Mouse (Mus musculus): ENCODE data around the gene F11r. TPM values are rescaled to one million over a fixed set of nuclear protein-coding genes. Genes with fewer than 3 reads are reported as not detected.
"Not testable (repeated sequence)": the region's sequence is repeated elsewhere in the genome, so short reads cannot be mapped to it uniquely, and the experiment has no call there.

Gene F11r
- total and polyA plus RNA-seq, 3 experiments = 23.5 to 45.8 (median 29.7) TPM

DNA sequence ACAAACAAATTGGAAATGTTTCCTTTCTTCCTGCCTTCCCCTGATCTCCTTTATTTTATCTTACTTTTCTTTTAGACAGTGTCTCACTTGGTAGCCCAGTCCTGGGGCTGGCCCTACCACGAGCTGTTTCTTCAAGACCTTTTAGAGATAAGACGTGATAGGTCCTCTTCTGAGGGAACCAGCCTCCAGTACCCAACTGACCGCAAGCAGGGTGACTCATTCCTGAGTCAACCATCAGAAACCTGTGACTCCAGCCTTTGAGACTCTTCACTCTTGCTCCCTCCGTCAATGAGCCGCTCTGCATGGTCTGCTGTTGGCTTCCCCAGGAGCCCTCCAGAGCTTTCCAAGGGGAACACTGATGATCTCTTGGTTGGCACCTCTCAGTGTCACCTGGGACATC, 33.6 kb downstream of the F11r start:
- peak; percentile 72 for DNase-seq

DNA sequence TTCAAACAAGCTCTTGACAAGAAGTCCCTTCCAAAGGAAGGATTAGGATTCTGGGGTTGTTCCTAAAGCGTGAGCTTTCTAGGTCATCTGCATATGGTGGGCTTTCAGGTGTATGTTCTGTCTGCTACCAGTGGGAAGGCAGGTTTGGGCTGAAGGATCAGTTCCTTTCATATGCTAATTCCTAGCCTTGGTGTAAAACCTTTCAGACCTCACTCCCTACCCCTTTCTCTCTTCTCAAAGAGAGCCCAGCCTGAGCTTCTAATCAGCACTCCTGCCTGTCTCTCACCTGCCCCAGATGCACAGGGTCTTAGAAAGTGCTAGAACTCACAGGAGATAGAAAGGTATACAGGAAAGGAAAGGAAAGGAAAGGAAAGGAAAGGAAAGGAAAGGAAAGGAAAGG, 34.1 kb downstream of the F11r start:
- DNase-seq = no peak

DNA sequence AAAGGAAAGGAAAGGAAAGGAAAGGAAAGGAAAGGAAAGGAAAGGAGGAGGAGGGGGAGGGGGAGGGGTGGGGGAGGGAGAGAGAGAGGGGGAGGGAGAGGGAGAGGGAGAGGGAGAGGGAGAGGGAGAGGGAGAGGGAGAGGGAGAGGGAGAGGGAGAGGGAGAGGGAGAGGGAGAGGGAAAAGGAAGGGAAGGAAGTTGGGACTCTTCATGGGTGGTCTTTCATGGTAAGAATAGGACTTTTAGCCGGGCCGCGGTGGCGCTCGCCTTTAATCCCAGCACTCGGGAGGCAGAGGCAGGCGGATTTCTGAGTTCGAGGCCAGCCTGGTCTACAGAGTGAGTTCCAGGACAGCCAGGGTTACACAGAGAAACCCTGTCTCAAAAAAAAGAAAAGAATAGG, 34.6 kb downstream of the F11r start:
- not testable (repeated sequence) for DNase-seq

DNA sequence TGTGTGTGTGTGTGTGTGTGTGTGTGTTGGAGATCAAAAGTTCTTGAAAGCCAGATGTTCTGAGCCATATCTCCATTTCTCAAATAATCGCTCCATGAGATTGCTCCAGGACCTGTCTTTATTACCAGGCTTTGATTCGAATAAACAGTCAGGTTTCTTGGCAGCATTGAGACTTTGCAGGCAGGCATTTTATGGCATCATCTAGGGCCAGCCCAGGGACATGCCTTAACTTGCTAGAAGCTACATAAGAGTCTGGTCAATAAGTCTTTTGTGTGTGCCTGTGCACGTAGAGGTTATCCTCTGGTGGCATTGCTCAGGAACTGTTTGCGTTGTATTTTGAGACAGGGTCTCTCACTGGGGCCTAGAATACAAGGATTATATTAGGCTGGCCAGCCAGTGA, 36.2 kb downstream of the F11r start:
- DNase-seq = no peak

DNA sequence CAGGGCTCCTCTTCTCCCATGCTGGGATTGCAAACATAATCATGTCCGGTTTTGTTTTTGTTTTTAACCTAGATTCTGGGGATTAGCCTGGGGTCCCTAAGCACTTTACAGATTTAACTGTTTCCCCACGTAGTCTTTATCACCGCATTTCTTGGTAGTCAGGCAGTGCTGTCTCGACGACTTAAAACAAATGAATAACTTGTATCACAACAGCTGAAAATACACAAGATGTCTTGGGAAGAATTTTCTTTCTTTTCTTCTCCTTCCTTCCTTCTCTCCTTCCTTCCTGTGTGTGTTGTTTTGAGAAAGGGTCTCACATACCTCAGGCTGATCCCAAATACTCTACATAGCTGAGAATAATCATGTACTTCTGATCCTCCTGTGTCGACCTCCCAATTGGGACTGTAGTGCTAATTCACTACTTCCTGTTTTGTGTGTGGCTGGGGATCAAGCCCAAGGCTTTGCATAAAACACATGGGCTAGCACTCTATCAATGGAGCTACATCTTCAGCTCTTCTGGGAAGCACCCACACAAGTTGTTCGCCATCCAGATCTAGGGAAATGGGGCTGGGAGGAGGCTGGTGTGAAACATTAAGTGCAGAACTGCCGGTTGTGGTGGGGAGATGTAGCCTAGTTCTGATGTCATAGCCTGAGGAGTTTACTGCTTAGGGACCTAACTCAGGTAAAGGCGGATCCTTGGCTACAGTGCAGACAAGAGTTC, 36.7 kb downstream of the F11r start:
- no peak for DNase-seq

DNA sequence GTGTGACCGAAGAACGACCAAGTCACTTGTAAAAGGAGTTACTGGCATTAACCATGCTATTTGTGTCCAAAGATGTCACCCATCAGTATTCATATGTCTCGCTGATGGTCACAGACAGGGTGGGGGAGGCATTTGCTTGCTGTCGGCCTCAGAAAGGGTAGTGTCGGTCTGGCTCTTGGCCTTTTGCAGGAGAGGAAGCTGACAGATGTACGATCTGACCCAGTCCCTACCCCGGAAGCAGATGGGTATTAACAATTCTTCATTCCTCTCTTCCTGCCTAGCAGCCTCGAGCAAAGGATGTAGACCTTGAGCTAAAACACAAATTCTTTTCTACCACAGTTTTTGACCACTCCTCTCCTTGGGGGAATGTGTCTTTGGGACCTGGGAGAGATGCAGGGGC, 39.8 kb downstream of the F11r start:
- DNase-seq = no peak

DNA sequence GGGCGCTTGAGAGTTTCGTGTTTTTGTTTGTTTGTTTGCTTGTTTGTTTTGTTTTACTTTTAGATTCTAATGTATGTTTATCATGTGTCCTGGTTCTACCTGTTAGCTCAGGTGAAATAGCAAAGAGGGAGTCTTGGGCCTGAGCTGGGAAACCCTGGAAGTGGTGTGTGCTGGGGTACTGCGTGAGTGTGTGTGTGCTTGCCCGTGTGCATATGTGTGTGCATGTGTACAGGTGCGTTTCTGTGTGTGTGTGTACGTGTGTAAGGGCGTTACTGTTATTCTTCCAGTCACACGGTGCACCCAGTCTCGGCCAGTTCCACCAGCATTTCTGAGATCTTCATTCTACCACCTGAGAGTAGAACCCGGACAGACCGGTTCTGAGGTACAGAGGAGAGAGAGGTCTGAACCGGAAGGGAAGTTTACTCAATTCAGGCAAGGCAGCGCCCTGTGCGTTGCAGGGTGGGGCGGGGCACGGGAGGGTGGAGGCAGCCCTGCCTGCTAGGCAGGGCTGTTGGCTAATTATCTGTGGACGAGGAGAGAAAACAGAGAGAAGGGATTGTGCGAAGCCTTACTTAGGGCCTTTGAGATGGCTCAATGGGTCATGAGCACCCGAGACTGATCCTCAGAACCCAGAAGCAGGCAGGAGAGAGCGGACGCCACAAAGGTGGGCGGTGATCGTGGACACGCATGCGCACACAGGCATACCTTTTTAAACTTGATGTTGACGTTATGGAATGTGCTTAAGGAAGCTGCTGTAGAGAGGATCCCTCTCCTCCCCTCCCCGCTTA, 40.6 kb downstream of the F11r start:
- DNase-seq = peak; percentile 33

DNA sequence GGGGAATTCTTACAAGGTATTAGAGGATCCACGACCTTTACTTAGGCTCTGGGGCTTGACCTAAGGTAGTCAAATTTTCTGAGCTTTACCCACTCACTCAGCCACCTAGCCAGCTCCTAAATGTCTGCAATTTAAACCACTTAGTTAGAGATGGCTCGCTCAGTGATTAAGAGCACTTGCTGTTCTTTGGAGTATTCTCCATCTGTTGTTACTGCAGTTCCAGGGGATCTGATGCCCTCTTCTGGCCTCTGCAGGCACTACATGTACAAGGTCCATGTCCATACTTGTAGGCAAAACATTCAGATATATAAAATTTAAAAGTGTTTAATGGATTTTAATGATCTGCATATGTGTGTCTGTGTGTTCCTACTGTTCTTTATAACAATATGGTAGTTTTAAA, 41.6 kb downstream of the F11r start:
- peak; percentile 73 for DNase-seq

DNA sequence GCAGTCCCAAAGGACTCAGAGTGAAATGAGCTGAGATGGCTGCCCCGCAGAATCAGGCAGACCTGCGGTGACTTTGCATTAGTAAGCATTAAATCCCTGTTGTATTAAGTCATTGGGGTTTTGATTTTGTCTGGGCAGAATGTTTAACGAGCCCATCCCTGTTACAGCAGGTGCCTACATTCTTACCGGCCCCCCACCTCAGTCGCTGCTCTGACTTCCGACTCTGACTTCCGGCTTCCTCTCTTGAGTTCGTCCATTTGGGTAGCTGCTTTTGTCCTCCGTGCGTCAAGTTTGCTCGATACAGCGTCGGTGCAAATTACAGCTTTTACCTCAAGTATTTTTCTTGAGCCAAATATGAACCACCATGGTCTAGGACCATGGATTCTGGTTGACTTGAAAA, 56.9 kb downstream of the F11r start:
- DNase-seq = no peak

DNA sequence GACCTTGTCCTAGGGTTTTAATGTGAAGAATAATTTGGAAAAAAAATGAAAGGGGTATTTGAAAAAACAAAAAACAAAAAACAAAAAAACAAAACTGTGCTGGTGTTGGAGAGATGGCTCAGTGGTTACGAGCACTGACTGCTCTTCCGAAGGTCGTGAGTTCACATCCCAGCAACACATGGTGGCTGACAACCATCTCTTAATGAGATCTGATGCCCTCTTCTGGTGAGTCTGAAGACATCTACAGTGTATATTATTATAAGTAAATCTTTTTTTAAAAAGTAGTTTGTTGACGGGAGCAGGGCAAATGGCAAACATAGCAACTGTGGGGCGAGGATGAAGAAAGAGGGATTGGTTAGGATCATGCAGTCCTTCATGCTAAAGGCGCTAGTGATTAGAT, 58.0 kb downstream of the F11r start:
- DNase-seq = no peak

DNA sequence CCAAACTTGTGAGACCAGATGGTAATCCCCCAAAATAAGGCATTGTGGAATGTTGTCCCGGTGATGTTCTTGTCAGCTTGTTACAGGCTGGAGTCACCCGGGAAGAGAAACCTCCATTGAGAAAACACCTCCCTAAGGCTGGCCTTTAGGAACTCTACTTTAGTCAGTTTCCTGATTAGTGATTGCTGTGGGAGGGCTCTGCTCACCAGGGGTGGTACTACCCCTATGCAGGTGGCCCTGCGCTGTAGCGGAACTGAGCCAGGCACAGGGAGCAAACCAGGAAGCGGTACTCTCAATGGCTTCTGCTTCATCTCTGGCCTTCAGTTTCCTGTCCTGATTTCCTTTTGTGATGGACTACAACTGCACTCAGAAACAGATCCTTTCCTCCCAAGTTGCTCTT, 62.5 kb downstream of the F11r start:
- no peak for DNase-seq

DNA sequence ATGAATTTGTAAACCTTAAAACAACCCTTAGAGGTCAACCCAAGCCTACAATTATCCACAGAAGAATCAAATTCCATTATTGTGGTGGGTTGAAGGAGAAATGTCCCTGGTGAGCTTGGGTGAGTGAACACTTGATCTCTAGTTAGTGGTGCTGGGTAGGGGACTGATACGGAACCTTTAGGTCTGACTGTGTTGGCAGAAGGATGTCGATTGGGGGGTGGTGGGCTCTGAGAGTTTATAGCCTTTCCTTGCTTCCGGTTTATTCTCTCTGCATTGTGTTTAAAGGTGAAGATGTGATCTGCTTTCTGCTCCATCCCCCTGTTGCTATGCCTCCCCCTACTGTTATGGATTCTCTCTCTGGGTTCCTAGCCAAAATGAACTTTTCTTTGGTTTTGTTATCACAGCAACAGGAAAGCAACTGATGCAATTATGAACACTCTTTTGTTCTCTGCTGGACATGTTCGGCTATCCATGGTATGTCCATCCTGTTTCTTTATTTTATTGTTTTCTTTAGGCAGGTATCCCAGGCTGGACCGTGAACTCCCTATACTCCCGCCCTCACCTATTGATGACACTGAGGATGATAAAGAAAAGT, 63.8 kb downstream of the F11r start:
- DNase-seq = no peak

DNA sequence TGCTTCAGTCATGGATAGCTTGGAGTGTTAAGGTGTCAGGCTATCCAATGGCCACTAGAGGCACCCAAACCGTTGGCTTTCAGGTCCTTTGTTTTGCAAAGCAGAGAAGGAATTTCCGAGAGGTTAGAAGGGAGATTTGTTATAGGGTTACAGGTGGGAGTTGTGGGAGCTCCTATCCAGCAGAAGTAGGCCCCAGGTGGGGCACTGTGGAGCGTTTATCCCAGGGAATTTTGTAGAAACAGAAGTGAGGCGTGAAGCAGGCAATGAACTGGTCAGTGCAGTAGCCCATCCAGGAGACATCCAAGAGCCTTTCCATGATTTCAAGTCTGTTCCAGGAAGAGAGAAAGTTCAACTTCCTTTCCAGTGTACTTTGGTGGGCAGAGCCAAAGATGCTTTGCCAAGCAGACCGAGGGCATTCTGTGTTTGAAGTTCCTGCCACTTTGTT, 64.3 kb downstream of the F11r start:
- DNase-seq = peak; percentile 38

DNA sequence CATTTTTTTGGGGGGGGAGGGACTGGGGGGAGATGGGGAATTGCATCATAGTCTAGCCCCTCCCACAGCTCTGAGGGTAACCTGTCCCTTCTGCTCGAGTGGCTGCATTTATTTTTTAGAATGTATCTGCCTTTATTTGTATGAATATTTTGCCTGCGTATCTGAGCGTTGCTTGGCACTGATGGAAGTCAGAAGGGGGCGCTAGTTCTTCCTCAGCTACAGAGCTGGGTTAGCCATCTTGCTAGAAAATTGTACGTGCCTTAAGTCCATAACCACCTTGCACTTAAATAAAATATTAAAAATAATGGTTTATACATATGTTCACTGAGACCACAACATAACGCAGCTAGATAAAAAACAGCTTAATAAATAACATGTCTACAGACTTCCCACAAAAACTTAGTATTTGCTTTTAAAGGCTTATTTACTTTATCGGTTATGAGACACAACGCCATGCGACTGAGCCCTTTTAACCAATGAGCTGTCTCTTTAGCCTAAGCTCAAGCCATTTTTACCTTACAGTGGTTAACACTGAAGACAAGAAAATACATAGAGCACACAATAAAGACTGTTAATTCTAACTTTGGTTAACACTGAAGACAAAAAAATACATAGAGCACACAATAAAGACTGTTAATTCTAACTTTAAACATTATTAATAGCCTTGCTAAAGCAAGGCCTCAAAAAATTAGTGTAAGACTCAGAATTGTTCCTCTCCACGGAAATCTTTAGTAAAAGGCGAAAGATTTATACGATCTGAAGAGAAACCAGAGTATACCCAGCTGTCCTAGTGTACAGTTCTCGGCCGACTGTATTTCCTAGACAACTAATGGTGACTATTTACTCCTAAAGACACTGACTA, 65.3 kb downstream of the F11r start:
- peak; percentile 30 for DNase-seq

DNA sequence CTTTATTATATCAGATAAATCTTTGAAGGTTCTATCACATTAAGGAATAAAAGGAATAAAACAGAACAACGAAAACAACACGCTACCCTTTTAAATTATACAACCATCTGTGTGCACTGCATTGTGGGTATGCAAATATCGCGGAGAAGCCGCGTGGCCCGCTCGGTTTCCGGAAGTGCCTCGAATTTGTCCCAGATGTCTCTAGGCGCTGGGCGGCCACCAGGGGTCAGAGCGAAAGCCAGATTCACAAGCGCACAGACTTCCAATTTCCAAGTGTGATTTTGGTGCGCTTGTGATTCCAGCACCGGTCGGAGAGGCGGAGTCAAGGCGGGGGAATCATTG, 65.9 kb downstream of the F11r start, which contains the start of gene Alyref2:
Gene Alyref2 (plus strand): TSS at position 229 of the 342 bp plus-strand sequence.
- DNase-seq = peak; percentile 96

DNA sequence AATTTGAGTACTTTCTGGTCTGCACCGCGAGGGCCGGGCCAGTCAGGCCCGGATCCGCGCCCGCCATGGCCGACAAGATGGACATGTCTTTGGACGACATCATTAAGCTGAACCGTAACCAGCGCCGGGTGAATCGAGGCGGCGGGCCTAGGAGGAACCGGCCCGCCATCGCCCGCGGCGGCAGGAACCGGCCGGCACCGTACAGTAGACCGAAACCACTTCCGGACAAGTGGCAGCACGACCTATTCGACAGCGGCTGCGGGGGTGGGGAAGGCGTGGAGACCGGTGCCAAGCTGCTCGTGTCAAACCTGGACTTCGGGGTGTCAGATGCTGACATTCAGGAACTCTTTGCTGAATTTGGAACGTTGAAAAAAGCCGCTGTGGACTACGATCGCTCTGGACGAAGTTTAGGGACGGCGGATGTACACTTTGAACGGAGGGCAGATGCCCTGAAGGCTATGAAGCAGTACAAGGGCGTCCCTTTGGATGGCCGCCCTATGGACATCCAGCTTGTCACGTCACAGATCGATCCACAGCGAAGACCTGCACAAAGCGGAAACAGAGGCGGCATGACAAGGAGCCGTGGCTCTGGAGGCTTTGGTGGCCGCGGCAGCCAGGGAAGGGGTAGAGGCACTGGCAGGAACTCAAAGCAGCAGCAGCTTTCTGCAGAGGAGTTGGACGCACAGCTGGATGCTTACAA, 66.4 kb downstream of the F11r start:
- DNase-seq = peak; percentile 87

DNA sequence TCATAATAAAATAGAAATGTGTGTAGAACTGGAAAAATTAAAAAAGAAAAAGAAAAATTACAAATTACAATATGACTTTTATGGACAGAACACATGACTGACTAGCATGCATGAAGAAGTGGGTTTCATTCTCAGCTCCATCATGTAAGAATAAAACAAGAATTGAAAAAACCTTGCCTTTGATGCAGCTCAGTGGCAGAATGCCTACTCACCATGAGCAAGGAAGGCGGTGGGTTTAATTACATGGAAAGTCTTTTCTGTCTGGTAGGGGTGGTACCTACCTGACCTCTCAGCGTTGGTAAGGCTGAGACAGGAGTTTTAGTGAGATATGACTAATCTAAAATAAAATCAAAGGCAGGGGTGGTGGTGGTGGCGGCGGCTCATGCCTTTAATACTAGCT, 67.3 kb downstream of the F11r start:
- no peak for DNase-seq

DNA sequence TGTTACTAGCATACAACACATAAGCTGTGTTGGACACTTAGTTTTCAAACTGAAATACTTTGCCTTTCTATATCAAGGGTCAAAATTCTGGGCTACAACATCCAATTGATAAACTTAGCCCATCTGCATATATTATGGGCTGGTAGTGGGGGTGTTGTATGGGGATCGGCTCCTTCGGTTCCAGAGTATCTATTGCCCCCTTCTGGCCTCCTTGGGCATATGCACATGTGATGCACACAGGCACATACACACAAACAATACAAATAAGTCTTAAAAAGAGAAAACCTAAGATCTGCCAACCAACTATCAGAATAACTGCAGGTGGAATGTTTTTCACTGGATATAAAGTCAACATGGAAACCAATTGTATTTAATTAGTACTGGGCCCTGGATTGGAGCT, 75.9 kb downstream of the F11r start:
- DNase-seq = no peak

DNA sequence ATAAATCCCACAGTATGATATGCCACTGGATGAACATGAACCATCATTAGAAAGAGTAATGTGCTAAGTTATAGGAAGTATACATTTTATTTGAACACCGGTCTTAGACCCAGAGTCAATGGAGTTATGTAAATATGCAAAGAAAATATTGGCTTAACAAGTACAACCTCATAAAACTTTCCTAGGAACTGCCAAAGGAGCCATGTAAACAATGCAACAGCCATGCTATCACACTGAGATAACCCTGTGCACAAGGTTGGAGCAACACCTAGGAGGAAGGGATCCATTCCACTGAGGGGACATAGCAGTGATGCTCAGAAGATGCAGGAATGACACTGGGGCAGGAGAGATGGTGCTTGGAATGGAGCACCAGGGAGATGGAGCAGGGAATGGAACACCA, 76.4 kb downstream of the F11r start:
- DNase-seq = no peak

Data from adrenal gland, adult 2 months (tissue).